Mouse (Mus musculus): ENCODE results near the gene Nktr. TPM values are rescaled to one million over a fixed set of nuclear protein-coding genes. Genes with fewer than 3 reads are reported as not detected.

Gene Nktr
- polyA plus RNA-seq (2014; fragmentation: Nextera tagmentation; extraction: Ambion mirVana), result 61.7 and 66.7 TPM in 2 replicates

DNA sequence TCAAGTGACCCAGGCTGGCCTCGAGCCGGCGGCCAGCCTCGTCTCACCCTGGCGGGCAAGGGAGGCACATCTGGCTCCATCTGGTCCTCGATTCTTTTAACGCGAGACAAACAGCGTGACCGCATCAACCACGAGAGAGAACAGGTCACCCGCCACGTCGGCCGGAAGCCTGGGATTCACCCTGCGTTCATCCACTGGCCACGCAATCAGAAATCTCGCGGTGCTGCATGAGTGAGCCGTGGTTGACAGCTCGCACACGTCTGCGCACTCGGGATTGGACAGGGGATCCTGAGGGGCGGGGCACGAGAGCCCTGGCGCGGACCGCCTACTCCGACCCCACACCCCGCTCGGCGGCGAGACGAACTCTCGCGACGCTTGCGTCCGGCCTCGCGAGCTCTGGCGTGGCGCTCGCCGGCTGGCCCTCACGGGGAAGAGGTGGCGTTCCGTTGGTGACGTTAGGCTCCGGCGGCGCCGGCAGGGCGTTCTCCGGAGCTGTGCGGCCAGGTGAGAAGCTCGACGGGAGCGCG is at the start of gene Nktr:
Nktr (plus strand) TSS at position 378 of the 527 bp plus-strand sequence.
- under 1% methylated on average over 30 of the region's 61 CpGs for WGBS
- Histone ChIP-seq H3K9me3 (ENCODE audit: control insufficient read depth, low read length) (peaks cover 5% of the 10 kb centered on the region; the same call in 1 of the 2 replicates), H3K4me3 (ENCODE audit: low read depth, low read length) (peak within 1 kb of the TSS; percentile 93), H3K4me2 (ENCODE audit: low read depth, low read length) (peak within 1 kb of the TSS; percentile 88), H3K27ac (replicated peaks; ENCODE audit: low read depth, low read length) (peak within 1 kb of the TSS; percentile 93), H3K36me3 (ENCODE audit: control insufficient read depth, insufficient read depth, low read length) (no peaks in the 10 kb centered on the region), H3K9ac (ENCODE audit: low read depth, low read length) (peak within 1 kb of the TSS; percentile 98), H3K27me3 (replicated peaks; ENCODE audit: control insufficient read depth, insufficient read depth, low read length) (no peaks in the 10 kb centered on the region), H3K4me1 (ENCODE audit: control insufficient read depth, insufficient read depth, low read length) (peaks cover 8% of the 10 kb centered on the region)
- peak; percentile 99 for ATAC-seq (ENCODE audit: low read depth)
- DNase-seq (ENCODE audit: low spot score), result peak; percentile 99

DNA sequence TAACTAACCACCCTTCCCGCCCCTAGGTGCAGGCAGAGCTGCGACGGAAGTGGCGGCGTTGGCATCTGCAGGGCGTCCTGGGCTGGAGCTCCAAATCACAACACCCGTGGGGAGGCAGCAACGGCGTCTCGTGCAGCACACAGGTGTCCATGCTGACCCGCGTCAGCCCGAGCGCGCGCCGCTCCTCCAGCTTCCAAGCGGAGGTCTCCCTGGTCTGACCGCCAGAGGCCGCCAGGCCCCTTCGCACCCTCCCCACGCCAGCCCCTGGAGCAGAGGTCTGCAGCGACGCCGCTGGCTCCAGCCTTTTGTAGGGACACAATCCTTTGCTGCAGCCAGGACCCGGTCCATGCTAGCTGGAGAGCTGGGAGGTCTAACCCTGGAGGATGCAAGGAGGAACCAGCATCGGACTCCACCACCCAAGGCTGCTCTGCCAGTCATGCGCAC is 49.6 kb upstream of the Nktr start:
- Histone ChIP-seq H3K36me3 (ENCODE audit: control insufficient read depth, insufficient read depth, low read length) (no peaks in the 10 kb centered on the region), H3K4me2 (ENCODE audit: low read depth, low read length) (peak overlapping the region; percentile 70), H3K27me3 (replicated peaks; ENCODE audit: control insufficient read depth, insufficient read depth, low read length) (peaks cover 36% of the 10 kb centered on the region), H3K9ac (ENCODE audit: low read depth, low read length) (peak overlapping the region; percentile 59), H3K4me1 (ENCODE audit: control insufficient read depth, insufficient read depth, low read length) (peaks cover 4% of the 10 kb centered on the region; the same call in 1 of the 2 replicates), H3K27ac (replicated peaks; ENCODE audit: low read depth, low read length) (no peak overlapping the region), H3K9me3 (ENCODE audit: control insufficient read depth, low read length) (no peaks in the 10 kb centered on the region), H3K4me3 (ENCODE audit: low read depth, low read length) (peak overlapping the region; percentile 37)
- DNase-seq (ENCODE audit: low spot score) (peak; percentile 64), ATAC-seq (ENCODE audit: low read depth) (peak; percentile 58)
- WGBS, result under 1% methylated on average over 28 of the region's 28 CpGs

DNA sequence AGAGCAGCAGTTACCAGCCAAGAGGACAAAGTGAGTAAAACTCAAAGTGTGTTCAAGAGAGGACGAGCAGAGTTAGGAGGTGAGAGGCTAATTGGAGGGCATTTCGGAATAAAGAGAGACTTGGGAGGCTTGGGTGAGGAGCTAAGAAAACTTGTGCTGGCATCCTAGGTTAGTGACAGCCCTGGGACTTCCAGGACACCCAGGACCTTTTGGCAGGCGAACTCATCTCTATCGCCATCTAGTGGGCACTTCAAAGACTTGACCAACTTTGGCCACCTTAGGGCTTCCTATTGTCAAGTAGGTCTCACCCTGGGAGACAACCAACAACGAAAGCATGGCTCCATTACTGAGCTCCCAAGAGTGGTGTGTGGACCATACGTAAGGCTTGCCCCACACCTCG is 47.7 kb upstream of the Nktr start:
- no peak for ATAC-seq (ENCODE audit: low read depth)
- no peak overlapping the region for H3K4me3 ChIP-seq (ENCODE audit: low read depth, low read length)
- H3K9ac ChIP-seq (ENCODE audit: low read depth, low read length), result no peak overlapping the region
- DNase-seq (ENCODE audit: low spot score), result peak; percentile 61
- H3K9me3 ChIP-seq (ENCODE audit: control insufficient read depth, low read length), result no peaks in the 10 kb centered on the region
- H3K36me3 ChIP-seq (ENCODE audit: control insufficient read depth, insufficient read depth, low read length), result no peaks in the 10 kb centered on the region
- 22% methylated on average over 7 of the region's 7 CpGs for WGBS
- no peak overlapping the region for H3K4me2 ChIP-seq (ENCODE audit: low read depth, low read length)
- H3K27ac ChIP-seq (replicated peaks; ENCODE audit: low read depth, low read length), result no peak overlapping the region
- peaks cover 4% of the 10 kb centered on the region; the same call in 1 of the 2 replicates for H3K4me1 ChIP-seq (ENCODE audit: control insufficient read depth, insufficient read depth, low read length)
- peaks cover 36% of the 10 kb centered on the region for H3K27me3 ChIP-seq (replicated peaks; ENCODE audit: control insufficient read depth, insufficient read depth, low read length)

DNA sequence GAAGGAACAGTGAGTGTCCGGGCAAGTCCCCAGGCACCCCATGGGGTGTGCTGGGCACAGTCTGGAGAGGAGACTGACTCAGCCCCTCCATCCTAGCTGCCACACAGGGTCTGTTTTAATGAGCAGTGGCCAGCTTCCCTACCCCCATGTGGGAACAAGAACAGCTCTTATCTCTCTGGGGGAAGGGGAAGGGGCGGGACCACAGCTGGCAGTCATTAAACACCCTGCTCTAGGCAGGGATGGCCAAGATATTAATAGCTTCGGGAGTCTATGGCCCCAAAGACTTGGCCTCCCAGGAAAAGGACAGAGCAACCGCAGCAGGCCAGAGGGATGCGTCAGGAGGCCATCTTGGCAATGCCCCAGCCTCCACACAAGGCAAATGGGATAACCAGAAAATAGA is 46.7 kb upstream of the Nktr start:
- peak; percentile 28 for DNase-seq (ENCODE audit: low spot score)
- WGBS, result 62% methylated on average over 5 of the region's 5 CpGs

DNA sequence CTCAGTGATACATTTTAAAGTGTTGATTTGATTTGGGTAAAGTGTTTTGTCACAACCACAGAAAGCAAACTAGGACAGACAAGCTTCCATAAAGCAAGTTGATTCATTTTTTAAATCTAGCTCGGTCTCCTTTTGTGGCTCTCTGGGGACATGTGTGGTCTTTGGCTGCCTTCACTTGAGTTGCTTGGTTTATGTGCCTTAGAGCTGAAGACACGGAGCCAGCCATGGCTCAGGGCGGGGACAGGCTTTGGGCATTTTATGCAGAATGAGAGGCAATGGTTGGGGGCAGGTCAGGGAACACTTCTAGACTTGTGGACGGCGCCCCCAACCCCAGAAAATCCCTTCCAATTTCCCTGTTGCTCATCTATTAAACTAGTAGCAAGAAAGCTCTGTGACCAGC is 45.3 kb upstream of the Nktr start:
- Histone ChIP-seq H3K27ac (replicated peaks; ENCODE audit: low read depth, low read length) (no peak overlapping the region), H3K9ac (ENCODE audit: low read depth, low read length) (no peak overlapping the region), H3K4me2 (ENCODE audit: low read depth, low read length) (no peak overlapping the region), H3K36me3 (ENCODE audit: control insufficient read depth, insufficient read depth, low read length) (no peaks in the 10 kb centered on the region), H3K27me3 (replicated peaks; ENCODE audit: control insufficient read depth, insufficient read depth, low read length) (peaks cover 24% of the 10 kb centered on the region), H3K9me3 (ENCODE audit: control insufficient read depth, low read length) (no peaks in the 10 kb centered on the region), H3K4me3 (ENCODE audit: low read depth, low read length) (no peak overlapping the region), H3K4me1 (ENCODE audit: control insufficient read depth, insufficient read depth, low read length) (peaks cover 4% of the 10 kb centered on the region; the same call in 1 of the 2 replicates)
- ATAC-seq (ENCODE audit: low read depth) (no peak), DNase-seq (ENCODE audit: low spot score) (no peak)
- 80% methylated on average over 5 of the region's 5 CpGs for WGBS

More for the DNA sequence above, 46.7 kb upstream of the Nktr start:
- H3K36me3 ChIP-seq (ENCODE audit: control insufficient read depth, insufficient read depth, low read length), result no peaks in the 10 kb centered on the region
- no peak overlapping the region for H3K9ac ChIP-seq (ENCODE audit: low read depth, low read length)
- H3K4me1 ChIP-seq (ENCODE audit: control insufficient read depth, insufficient read depth, low read length), result peaks cover 4% of the 10 kb centered on the region; the same call in 1 of the 2 replicates
- H3K9me3 ChIP-seq (ENCODE audit: control insufficient read depth, low read length), result no peaks in the 10 kb centered on the region
- H3K4me2 ChIP-seq (ENCODE audit: low read depth, low read length), result no peak overlapping the region
- no peak for ATAC-seq (ENCODE audit: low read depth)
- H3K27me3 ChIP-seq (replicated peaks; ENCODE audit: control insufficient read depth, insufficient read depth, low read length), result peaks cover 36% of the 10 kb centered on the region
- H3K27ac ChIP-seq (replicated peaks; ENCODE audit: low read depth, low read length), result no peak overlapping the region
- H3K4me3 ChIP-seq (ENCODE audit: low read depth, low read length), result no peak overlapping the region

DNA sequence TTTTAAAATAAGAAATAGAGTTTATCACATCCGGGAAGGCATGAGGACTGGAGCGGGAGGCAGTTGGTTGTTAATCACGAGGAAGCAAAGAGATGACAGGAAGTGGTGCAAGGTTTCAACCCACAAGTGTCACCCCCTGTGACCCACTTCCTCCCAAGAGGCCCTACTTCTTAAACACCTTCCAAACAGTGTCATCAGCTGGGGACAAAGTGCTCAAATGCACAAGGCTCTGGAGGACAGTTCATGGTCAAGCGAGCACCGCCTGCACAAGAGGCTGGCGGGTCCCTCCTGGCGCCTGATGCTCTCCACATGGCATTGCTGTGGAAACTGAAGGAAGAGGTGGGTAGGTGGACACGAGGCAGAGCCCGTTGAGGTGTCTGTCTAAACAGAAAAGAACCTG is 44.0 kb upstream of the Nktr start:
- Histone ChIP-seq H3K27me3 (replicated peaks; ENCODE audit: control insufficient read depth, insufficient read depth, low read length) (peaks cover 11% of the 10 kb centered on the region), H3K36me3 (ENCODE audit: control insufficient read depth, insufficient read depth, low read length) (no peaks in the 10 kb centered on the region), H3K9me3 (ENCODE audit: control insufficient read depth, low read length) (no peaks in the 10 kb centered on the region), H3K9ac (ENCODE audit: low read depth, low read length) (no peak overlapping the region), H3K4me3 (ENCODE audit: low read depth, low read length) (no peak overlapping the region), H3K4me2 (ENCODE audit: low read depth, low read length) (no peak overlapping the region), H3K4me1 (ENCODE audit: control insufficient read depth, insufficient read depth, low read length) (no peaks in the 10 kb centered on the region), H3K27ac (replicated peaks; ENCODE audit: low read depth, low read length) (no peak overlapping the region)
- WGBS, result 79% methylated on average over 9 of the region's 9 CpGs
- ATAC-seq (ENCODE audit: low read depth) (no peak), DNase-seq (ENCODE audit: low spot score) (no peak)

DNA sequence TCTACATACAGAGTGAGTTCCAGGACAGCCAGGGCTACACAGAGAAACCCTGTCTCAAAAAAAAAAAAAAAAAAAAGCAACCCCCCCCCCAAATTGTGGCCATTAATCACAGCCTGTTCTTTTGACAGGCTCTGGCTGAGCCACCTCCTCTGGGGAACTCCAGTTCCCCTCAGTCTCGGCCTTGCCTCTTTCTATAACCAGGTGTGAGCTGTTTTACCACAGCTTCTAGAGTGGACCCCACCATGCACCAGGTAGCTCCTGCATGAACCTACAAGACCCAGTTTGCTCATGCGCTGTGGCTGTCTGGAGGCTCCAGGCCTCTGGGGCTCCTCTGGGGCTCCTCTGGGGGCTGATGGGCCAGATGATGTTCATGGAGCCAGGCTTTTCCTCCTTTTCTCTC is 43.4 kb upstream of the Nktr start:
- no peaks in the 10 kb centered on the region for H3K4me1 ChIP-seq (ENCODE audit: control insufficient read depth, insufficient read depth, low read length)
- H3K4me2 ChIP-seq (ENCODE audit: low read depth, low read length), result no peak overlapping the region
- H3K27me3 ChIP-seq (replicated peaks; ENCODE audit: control insufficient read depth, insufficient read depth, low read length), result peaks cover 6% of the 10 kb centered on the region; the same call in 1 of the 2 replicates
- H3K4me3 ChIP-seq (ENCODE audit: low read depth, low read length), result no peak overlapping the region
- WGBS, result 77% methylated on average over 2 of the region's 2 CpGs
- H3K27ac ChIP-seq (replicated peaks; ENCODE audit: low read depth, low read length), result no peak overlapping the region
- DNase-seq (ENCODE audit: low spot score) (no peak), ATAC-seq (ENCODE audit: low read depth) (no peak)
- no peak overlapping the region for H3K9ac ChIP-seq (ENCODE audit: low read depth, low read length)
- H3K36me3 ChIP-seq (ENCODE audit: control insufficient read depth, insufficient read depth, low read length), result no peaks in the 10 kb centered on the region
- H3K9me3 ChIP-seq (ENCODE audit: control insufficient read depth, low read length), result no peaks in the 10 kb centered on the region

DNA sequence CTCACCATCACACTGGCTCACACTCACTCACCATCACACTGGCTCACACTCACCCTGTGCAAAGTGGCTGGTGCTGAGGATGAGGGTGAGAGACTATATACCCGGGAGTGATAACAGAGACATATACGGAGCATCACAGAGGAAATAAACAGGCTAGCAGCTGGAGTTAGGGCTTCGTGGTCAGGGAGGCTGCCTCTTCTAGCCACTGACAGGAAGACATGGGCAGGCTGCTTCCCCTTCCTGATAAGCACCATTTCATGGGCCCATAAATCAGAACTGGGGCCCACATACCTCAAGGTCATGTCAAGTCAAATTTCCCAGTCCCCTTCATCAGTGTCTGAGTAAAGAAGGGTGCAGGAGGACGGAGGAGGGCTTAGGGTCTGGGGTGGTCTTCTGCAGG is 41.9 kb upstream of the Nktr start:
- ATAC-seq (ENCODE audit: low read depth) (no peak), DNase-seq (ENCODE audit: low spot score) (no peak)
- no peak overlapping the region for H3K4me2 ChIP-seq (ENCODE audit: low read depth, low read length)
- no peak overlapping the region for H3K4me3 ChIP-seq (ENCODE audit: low read depth, low read length)
- H3K9me3 ChIP-seq (ENCODE audit: control insufficient read depth, low read length), result no peaks in the 10 kb centered on the region
- no peak overlapping the region for H3K27ac ChIP-seq (replicated peaks; ENCODE audit: low read depth, low read length)
- WGBS, result 76% methylated on average over 4 of the region's 4 CpGs
- no peaks in the 10 kb centered on the region for H3K36me3 ChIP-seq (ENCODE audit: control insufficient read depth, insufficient read depth, low read length)
- no peaks in the 10 kb centered on the region for H3K4me1 ChIP-seq (ENCODE audit: control insufficient read depth, insufficient read depth, low read length)
- no peak overlapping the region for H3K9ac ChIP-seq (ENCODE audit: low read depth, low read length)
- no peaks in the 10 kb centered on the region for H3K27me3 ChIP-seq (replicated peaks; ENCODE audit: control insufficient read depth, insufficient read depth, low read length)

DNA sequence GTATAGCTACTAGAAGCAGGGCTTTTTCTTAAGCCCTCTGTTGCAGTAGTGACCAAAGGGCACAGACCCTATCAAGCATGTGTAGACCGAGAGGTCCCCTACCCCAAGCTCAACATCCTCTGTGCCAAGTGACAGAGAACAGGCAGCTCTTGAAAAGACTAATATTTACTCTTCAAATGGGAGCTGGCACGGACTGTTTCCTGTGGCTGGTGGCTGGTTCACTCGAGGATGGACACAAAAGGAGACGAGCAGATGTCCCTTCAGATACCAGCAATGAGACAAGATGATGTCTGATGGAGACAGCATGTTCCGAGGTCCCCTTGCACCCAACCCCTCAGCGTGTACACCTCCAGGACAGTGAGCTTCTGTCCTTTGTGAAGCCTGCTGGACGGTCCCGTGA is 41.5 kb upstream of the Nktr start:
- DNase-seq (ENCODE audit: low spot score) (no peak), ATAC-seq (ENCODE audit: low read depth) (no peak)
- Histone ChIP-seq H3K4me1 (ENCODE audit: control insufficient read depth, insufficient read depth, low read length) (no peaks in the 10 kb centered on the region), H3K9ac (ENCODE audit: low read depth, low read length) (no peak overlapping the region), H3K4me2 (ENCODE audit: low read depth, low read length) (no peak overlapping the region), H3K4me3 (ENCODE audit: low read depth, low read length) (no peak overlapping the region), H3K9me3 (ENCODE audit: control insufficient read depth, low read length) (no peaks in the 10 kb centered on the region), H3K27ac (replicated peaks; ENCODE audit: low read depth, low read length) (no peak overlapping the region), H3K27me3 (replicated peaks; ENCODE audit: control insufficient read depth, insufficient read depth, low read length) (no peaks in the 10 kb centered on the region), H3K36me3 (ENCODE audit: control insufficient read depth, insufficient read depth, low read length) (peaks cover 1% of the 10 kb centered on the region; the same call in 1 of the 2 replicates)
- 74% methylated on average over 8 of the region's 8 CpGs for WGBS

Data from embryonic facial prominence, embryonic 14.5 days (tissue).